Mouse (Mus musculus) fat pad, adult 2 months (tissue): ENCODE results near the gene Brwd1.
"Not testable (repeated sequence)": the region's sequence is repeated elsewhere in the genome, so short reads cannot be mapped to it uniquely, and the experiment has no call there.

Experiments
- DNase-seq: peaks from one replicate; pipeline ENCODE4 v3.0.0-alpha.2; 2011; ENCODE audit warnings: low read depth, low spot score; ENCODE audit errors: extremely low read depth

The Brwd1 gene

GRCm38 (mm10) chr16:96081331-96081730 is 995 bp downstream of the Brwd1 start:
- DNase-seq: no peak

- no peak for DNase-seq
These were observed 1.8 kb downstream of the Brwd1 start for GRCm38 (mm10) chr16:96080524-96080923.

- DNase-seq: no peak
These were observed 14.0 kb downstream of the Brwd1 start for GRCm38 (mm10) chr16:96068364-96068763.

GRCm38 (mm10) chr16:96066174-96066573 is 16.2 kb downstream of the Brwd1 start:
- DNase-seq: no peak

GRCm38 (mm10) chr16:96064649-96065048 is 17.7 kb downstream of the Brwd1 start:
- DNase-seq: no peak

- DNase-seq: no peak
These were observed 38.2 kb downstream of the Brwd1 start for GRCm38 (mm10) chr16:96044096-96044495.

GRCm38 (mm10) chr16:96040691-96041090 is 41.6 kb downstream of the Brwd1 start:
- DNase-seq: no peak

- no peak for DNase-seq
These were observed 42.8 kb downstream of the Brwd1 start for GRCm38 (mm10) chr16:96039538-96039937.

GRCm38 (mm10) chr16:96034473-96034872 is 47.9 kb downstream of the Brwd1 start:
- no peak for DNase-seq

GRCm38 (mm10) chr16:96032368-96033043 is 49.8 kb downstream of the Brwd1 start:
- DNase-seq: no peak

GRCm38 (mm10) chr16:96030476-96031102 is 51.7 kb downstream of the Brwd1 start:
- DNase-seq: no peak

GRCm38 (mm10) chr16:96026256-96026655 is 56.1 kb downstream of the Brwd1 start:
- DNase-seq: no peak

- no peak for DNase-seq
These were observed 57.1 kb downstream of the Brwd1 start for GRCm38 (mm10) chr16:96025244-96025643.

- no peak for DNase-seq
These were observed 61.3 kb downstream of the Brwd1 start for GRCm38 (mm10) chr16:96021045-96021444.

GRCm38 (mm10) chr16:96009124-96009523 is 73.2 kb downstream of the Brwd1 start:
- not testable (repeated sequence) for DNase-seq

- not testable (repeated sequence) for DNase-seq
These were observed 78.0 kb downstream of the Brwd1 start for GRCm38 (mm10) chr16:96004278-96004677.

GRCm38 (mm10) chr16:95999291-95999690 is 83.0 kb downstream of the Brwd1 start:
- no peak for DNase-seq

GRCm38 (mm10) chr16:95996156-95996555 is 86.2 kb downstream of the Brwd1 start:
- DNase-seq: no peak

- DNase-seq: not testable (repeated sequence)
These were observed 87.8 kb downstream of the Brwd1 start for GRCm38 (mm10) chr16:95994576-95994975.

- DNase-seq: no peak
These were observed 89.7 kb downstream of the Brwd1 start for GRCm38 (mm10) chr16:95992596-95992995.

- DNase-seq: no peak
These were observed 91.0 kb downstream of the Brwd1 start for GRCm38 (mm10) chr16:95991122-95991900.
